Mouse (Mus musculus) yolk sac, embryonic 10.5 days (tissue): Measurements from ENCODE around the gene Ankrd33b.

Experiments used
- DNase-seq: peaks from one replicate; pipeline ENCODE4 v3.0.0-alpha.2; 2017; ENCODE audit warnings: low spot score

Ankrd33b gene

DNA sequence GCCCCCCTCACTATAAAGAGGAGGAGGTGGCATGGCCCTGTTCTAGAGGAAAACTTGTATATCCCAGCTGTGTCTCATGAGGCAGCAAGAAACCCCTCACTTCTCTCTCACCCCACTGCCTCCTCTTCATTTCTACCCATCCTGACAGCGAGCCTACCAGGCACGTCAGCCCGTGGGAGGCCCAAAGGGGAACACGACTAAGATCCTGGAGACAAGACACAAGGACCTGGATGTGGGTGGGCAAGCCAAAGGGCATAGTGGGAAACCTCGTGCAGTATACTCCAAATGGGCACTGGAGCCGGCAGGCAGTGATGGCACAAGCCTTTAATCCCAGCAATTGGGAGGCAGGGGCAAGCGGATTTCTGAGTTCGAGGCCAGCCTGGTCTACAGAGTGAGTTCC, 1.0 kb upstream of the Ankrd33b start:
- DNase-seq = no peak

DNA sequence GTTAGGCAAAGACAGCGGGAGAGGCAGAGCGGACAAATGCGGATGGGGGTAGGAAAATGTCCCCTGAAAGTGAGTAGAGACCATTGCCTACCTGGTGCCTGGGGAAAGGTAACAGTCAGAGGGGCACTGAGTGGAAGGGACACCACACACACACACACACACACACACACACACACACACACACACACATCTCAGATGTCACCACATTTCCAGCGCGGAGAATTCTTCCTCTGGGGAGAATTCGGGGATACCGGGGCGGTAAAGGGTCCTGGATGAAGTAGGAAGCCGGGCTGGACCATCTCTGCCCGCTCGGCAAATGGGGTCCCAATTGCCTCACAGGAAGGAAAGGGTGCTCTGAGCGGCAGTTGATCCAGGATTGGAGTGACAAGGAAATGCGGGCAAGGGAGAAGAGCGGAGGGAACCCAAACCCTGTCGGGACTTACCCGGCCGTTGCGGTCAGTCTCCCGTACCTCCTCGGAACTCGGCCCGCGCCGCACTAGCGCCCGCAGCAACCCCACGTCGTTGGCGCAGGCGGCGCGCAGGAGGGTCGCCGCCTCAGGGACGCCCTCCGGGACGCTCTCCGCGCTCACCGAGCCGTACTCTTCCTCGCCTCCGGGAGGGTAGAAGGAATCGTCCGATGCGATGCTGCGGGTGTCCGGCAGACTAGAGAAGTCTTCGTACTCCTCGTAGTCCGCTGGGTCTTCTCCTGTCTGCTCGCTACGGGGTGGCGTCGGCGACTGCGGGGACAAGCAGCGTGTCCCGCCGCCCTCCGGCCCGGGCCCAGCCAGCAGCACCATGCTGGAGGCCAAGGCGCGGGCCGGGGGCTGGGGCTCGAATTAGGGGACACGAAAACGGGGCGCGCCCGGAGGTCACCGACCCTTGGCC, 688 bp downstream of the Ankrd33b start:
- DNase-seq = no peak

DNA sequence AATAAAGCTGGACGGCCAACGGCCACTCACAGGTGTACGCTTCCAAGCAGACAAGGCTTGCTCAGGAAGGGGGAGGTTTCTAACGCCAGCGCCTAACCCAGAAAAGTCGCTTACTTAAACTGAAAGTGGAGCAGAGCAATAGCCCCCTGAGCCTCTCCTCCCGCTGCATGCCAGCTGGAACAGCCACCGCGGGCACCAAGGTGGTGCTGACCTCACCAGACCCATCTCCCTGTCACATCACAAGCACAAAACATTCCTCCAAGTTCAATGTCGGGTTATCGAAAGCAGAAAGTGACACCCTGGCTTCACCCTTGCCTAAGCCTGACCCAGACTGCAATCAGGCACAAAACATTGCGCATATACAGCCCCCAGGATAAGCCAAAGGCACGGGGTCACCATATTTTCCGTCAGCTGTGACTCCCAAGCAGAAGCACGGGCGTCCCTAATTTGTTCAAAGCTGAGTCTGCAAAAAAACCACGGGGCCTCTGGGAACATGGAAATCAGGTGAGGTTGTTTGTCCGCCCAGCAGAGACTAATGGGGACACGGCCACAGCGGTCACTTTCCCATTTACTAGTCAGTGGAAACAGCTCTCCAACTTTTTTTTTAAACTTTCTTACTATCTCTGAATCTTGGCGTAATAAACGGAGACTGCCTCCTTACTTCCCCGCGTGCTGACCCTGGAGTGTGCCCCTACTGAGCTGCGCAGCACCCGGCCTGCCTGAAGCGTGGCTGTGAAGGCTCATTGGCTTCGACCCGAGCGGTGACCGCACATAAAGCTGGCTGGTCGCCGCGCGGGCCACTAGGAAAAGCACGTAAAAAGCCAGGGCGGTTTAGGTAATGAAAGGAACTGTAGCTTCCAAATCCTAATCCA, 1.6 kb downstream of the Ankrd33b start:
- DNase-seq = no peak

DNA sequence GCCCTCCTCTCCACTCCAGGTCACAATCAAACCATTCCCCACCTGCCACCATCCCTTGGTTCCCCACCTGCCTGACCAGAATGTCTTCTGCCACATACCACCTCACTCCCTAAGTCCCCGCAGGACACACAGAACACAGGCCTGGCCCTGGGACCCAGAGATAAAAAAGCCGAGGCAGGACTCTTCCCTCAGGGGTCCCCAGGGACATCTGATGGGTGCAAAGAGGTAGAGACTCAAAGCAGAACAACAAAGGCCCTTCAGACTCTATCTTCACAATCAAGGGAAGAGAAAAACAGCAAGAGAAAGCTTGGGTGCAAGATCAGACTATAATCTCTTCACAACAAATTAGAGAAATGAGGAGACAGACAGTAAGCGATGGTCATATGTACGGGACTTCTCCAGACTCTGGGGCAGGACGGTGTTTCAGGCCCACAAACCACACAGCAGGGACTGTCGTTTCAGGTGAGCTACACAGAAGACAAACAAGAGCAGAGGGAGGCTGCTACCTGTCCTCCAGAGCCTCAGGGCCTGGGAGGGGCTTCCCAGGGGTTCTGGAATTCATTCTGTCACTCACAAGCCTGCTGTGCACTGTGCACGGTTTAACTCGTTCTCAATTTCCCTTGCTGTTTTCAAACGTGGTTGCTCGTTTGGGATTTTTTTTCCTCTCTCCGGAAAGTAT, 2.3 kb downstream of the Ankrd33b start:
- DNase-seq = peak; percentile 62

DNA sequence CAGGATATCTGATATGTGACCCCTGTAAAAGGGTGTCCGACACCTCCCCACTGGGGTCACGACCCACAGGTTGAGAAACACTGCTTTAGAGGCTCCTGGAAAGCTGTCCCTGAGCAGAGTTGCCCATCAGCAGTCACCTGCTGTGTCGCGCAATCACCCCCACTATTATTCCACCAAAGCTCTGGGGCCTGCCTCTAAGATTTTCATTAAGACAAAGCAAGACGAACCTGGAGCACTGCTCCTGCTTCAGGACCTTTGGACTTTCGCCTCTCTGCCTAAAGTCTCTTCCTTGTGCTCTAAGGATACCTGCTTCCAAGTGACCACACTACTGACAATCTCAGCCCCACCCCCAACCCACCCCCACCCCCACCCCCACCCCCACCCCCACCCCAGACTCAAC, 3.1 kb downstream of the Ankrd33b start:
- no peak for DNase-seq

DNA sequence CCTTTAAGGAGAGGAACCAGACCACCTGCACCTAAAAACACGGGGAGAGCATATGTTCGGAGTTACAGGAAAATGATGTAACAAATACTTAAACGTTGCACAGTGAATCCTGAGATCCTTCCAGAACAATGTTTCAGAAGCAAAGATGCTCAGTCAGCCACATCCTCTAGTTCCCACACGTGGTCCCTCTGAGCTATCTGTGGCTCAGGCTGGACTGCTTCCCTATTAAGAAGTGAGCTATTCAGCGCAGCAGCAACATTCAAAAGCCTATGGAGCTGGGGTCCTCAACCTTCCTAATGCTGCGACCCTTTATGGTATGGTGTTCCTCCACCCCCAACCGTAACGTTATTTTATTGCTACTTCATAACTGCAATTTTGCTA, 3.6 kb downstream of the Ankrd33b start:
- no peak for DNase-seq

DNA sequence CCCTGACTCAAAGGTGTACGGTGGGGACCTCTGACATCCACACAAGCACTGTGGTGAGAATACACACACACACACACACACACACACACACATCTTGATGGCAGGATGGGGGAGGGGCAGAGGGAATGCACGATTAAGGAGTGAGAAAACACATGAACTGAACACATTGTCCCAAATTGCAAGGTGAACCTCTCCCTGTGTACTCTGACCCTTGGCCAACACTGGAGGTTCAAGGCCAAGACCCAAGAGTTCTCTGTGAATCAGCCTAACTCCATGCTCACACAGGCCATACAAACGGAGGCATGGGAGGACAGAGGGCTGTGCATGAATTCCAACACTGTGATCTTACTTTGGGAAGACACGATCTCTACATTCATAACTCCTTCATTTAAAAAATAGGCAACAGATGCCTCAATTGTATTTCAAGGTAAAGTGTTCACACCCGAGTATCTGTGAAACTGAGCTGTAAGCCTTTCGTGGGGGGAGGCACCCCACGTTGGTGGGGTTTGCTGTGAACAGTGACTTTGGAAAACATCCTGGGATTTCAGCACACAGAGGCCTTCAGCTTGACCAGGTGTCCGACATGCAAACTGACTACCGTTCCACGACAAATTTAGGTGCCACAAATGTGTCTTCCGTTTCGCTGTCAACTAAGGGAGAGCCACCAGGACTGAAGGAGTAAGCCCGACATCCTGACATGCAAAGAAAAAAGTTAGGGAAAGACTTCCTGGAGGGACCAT, 4.1 kb downstream of the Ankrd33b start:
- no peak for DNase-seq

DNA sequence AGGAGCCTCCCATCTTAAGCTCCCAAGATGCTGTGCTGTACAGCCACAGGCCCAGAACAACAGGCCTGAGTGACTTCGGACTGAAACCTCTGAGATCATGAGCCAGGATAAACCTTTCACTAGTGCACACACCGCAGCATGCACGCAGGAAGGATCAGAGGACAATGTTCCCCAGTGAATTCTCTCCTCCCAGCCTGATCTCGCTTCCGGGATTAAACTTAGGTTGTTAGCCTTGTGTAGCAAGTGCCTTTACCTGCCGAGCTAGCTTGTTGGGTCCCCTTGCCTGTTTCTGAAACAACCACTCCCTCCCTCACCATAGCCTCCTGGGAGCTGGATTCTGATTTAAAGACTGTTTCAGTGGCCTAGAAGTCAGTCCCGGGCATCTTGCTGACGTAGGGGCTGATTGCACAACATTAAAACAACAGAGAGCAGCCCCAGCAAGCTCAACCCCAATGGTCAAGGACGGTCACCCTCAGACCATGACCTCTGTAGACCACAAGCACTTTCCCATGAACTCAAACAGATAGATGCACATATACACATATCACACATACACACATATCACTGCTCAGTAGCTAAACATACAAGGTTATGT, 6.2 kb downstream of the Ankrd33b start:
- DNase-seq = peak; percentile 72

DNA sequence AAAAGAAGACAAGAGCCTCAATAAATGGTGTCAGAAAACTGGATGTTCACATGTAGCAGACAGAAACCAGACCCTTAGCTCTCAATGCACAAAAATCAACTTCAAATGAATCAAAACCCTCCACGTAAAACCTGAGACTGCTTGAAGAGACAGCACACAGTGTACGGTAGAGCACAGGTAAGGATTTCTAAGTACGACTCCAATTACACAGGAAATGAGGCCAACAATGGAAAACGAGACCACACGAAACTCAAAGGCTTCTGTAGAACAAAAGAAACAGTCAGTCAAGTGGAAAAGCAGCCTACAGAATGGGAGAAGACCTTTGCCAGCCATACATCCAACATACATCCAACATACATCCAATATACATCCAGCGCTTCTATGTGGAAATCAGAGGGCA, 6.9 kb downstream of the Ankrd33b start:
- no peak for DNase-seq

DNA sequence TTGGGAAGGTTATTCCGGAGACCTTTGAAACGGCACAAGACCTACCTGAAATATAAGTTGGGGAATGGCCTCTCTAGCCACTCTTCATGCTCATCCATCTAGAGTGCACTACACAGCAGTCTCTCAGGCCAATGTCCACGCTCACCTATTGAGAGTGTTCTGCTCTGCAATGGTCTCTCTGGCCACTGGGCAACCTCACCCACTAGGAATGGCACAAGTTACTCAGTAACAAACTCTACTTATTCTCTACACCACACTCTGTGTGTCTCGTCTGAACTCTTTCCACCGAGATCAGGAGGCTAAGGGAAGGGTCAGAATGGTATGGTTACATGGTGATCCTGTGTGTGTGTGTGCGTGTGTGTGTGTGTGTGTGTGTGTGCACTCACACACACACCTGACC, 7.7 kb downstream of the Ankrd33b start:
- DNase-seq = no peak

DNA sequence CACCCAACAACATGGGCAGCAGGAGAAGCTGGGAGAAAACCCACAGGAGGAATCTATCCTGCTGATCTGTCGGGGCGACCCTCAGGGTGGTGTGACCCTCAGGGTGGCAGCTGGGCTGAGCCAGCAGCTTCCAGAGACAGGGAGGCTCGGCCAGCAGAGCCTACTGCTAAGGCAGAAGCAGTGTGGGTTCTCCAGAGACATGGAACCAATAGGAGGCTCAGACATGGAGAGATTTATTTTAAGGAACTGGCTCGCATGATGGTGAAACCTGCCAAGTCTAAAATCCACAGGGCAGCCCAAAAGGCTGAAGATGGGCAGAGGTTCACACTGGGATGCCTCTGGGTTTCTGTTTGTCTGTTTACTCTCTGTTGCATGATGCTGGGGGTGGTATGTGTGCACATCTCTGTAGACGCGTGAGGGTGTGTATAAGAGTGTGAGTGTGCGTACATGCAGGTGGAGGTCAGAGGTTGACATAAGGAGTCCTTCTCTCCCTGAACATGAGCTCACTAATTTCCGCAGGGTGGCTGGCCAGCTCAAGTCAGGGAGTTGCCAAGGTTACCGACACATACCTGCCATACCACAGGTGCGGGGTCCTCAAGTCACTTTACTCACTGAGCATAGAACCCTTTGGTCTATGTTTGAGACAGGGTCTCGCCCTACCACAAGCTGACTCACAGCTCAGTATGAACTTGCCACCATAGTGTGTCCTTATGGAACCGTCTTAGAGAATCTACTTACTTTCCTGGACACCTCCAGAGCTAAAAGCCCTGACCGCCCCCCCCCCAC, 14.8 kb downstream of the Ankrd33b start:
- DNase-seq = no peak

DNA sequence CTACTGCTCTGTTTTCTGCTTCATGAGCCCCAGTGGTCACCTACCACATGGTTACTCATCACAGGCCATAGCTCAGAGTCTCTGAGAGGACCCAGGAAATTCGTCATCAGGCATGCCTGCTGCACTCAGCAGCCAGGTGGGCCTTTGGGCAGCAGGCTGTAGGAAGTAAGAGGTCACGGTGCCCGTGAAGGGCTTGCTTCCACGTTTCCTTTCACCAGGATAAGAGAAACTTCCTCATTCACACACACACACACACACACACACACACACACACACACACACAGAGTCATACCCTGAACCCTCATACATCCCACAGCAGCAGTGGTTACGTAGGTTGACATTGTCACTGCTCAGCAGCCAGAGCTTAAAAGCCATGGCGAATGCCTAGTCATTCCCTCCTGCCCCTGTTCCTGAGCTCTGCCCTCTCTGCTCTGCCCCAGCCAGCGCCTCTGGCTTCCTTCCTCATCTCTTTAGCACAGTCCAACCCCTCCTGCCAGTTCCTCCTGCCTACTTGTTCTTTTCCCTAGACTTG, 17.6 kb downstream of the Ankrd33b start:
- DNase-seq = no peak

DNA sequence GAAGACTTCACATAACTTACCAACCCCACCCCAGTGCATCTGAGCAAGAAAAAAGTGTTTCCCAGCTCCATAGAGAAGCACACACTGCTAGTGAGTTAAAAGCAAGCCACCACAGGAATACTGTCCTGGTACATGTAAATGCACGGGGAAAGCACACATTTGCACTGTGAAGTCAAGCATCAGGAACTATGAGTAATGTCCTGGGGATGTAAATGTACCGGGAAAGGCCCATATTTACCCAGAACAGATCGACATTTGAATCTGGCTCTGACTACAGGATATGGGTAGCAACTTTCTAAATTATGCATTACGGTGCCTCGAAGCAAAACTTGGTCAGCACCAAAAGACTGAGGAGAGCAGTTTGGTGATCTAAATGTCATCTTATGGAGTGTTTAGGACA, 18.5 kb downstream of the Ankrd33b start:
- no peak for DNase-seq

DNA sequence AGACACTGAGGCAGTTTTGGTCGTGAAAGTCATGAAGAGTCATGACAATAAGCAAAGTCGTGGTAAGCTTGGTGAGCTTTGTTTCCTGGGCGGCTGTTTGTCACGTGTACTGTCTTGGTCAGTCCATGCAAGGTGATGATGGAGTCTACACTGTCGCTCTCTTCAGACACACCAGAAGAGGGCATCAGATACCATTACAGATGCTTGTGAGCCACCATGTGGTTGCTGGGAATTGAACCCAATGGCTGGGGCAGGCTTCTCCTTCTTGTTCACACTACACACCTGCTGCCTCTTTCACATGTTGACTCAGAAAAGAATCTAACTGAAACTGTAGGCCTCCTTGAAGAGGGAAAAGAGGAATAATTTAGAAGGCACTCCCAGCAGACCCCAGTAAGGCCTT, 19.3 kb downstream of the Ankrd33b start:
- DNase-seq = no peak

DNA sequence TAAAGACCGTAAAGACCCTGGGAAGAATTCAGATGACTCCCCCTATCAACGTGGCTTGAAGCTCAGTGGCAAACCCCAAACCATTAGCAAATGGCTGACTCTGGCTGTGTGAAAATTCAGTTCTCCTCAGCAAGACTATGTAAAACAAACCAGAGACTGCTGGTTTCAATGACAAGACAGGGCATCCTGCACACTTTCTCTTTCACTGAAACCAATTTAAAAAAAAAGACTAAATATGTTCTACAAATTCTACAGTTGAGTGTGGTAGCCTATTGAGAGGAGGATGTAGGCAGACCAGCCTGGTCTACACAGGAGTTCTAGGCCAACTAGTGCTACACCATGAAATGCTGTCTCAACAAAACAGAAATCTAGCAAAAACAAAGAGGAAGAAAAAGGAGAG, 21.0 kb downstream of the Ankrd33b start:
- no peak for DNase-seq

DNA sequence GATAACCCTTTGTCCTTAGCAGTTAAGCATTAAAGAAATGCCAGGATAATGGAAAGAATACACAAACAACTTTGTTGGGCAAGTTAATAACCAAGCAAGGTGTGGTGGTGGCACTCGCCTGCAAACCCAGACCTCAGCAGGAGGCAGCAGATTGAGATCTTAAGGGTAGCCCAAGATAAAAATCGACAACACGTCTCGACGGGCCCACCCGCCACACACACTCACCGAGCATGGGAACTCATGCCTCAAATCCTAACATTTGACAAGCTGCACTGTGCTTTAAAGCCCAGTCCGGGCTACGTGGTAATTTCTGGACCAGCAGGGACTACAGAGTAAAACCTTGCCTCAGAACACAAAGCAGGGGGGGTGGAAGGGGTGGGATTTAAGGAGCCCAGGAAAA, 22.2 kb downstream of the Ankrd33b start:
- DNase-seq = no peak

DNA sequence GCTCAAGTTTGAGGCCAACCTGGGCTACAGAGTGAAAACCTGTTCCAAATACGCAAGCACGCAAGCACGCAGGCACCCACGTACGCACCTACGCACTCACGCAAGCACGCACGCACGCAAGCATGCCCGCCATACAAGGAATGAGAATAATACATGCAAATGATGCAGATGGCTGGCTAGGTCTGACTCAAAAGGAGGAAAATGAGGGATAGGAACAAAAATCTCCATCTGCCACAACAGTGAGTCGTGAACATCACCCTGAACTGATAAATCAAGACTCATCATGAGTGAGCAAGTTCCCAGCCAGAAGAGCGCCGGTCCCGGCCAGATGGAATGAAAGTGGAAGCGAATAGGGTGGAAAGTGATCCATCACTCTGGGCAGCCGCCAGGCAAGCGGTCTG, 22.7 kb downstream of the Ankrd33b start:
- DNase-seq = no peak

DNA sequence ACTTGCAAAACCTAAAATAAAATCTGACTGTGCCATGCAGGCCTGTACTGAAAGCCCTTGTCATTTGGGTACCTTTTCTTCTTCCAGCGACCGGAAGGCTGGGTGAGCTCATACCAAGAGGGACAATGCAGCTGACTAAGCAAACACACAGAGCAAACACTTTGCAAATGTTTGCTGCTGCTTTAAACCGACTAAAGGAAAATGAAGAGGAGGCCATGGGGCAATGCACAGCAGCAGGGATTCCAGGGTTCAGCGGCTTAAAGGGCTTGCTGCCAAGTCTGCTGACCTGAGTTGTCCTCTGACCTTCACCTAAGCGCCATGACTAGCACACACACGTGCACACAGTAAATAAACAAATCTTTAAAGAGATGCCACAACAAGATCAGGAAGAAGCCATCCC, 23.9 kb downstream of the Ankrd33b start:
- DNase-seq = peak; percentile 85

DNA sequence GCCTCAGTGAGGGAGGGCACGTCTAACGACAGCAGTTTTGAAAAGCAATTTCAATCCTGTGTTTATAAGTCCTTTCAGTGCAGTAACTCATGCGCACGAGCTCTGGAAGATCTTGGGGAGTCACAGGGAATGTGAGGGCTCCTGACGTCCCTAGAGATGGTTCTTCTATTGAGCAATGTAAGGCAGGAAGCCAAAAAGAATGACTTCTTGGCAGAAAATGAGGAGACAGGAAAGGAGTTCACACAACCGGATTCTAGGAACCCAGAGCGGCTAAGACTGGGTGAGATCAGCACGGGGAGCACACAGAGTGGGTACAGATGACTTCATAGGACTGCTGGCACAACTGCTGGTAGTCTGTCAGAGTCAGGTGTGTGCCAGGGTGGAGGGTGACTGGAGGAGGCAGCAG, 25.0 kb downstream of the Ankrd33b start:
- DNase-seq = no peak

DNA sequence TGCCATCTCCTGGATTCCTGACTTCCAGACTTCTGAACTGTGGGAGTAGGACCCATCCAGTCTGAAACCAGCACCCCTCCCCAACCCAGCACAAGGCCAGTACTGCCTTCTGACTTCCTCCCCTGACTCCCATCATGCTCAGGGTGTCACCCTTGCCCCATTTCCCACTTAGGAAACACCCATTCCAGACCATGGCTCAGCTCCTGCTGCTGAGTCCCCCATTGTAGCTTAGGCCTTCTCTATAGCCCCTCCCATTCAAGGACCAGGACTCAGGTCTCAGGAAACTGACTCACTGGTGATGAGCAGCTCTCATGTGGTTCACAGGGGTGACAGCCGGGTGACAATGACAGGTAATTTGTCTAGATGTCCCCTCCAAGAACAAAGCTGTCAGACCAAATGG, 25.5 kb downstream of the Ankrd33b start:
- DNase-seq = no peak
